Comparison of ENCODE assay signal across 13 mouse cellular contexts in genomic region chr9:77452046-77452807, GRCm38 (mm10).
"Had no signal": no experiment of that assay in that cellular context is flagged by ENCODE, and none has a peak within 500 bp of the region (broad histone marks: within the 10 kb centered on the region; RNA-seq: fewer than 3 reads in every experiment).

No protein-coding gene starts in this region.

- H3K27me3 ChIP-seq: kidney, embryonic 15.5 days; liver, embryonic 15.5 days; neural tube, embryonic 12.5 days had no signal

- DNase-seq: kidney, postnatal 14 days; lung, adult 2 months; lung, postnatal 36 days; midbrain, embryonic 14.5 days; thymus, postnatal 14 days had no signal

- H3K9ac ChIP-seq: kidney, embryonic 15.5 days; liver, embryonic 15.5 days; neural tube, embryonic 12.5 days had no signal

- H3K4me3 ChIP-seq: kidney, embryonic 15.5 days; left cerebral cortex, adult 2 months; limb, embryonic 10.5 days; liver, embryonic 15.5 days; neural tube, embryonic 12.5 days had no signal

- H3K9me3 ChIP-seq: kidney, embryonic 15.5 days; limb, embryonic 10.5 days; liver, embryonic 15.5 days; neural tube, embryonic 12.5 days had no signal

- ATAC-seq: lung, postnatal 0 days had no signal

- H3K4me1 ChIP-seq: liver, embryonic 15.5 days had no signal

- H3K4me2 ChIP-seq: kidney, embryonic 15.5 days; liver, embryonic 11.5 days; liver, embryonic 15.5 days; neural tube, embryonic 12.5 days had no signal

- H3K36me3 ChIP-seq: liver, embryonic 15.5 days; neural tube, embryonic 12.5 days had no signal

- H3K27ac ChIP-seq: kidney, embryonic 15.5 days; left cerebral cortex, adult 2 months; limb, embryonic 10.5 days; liver, embryonic 15.5 days; neural tube, embryonic 12.5 days; stomach, postnatal 0 days had no signal
